Mouse (Mus musculus): Measurements from ENCODE around the gene Wdr76. TPM values are rescaled to one million over a fixed set of nuclear protein-coding genes. Genes with fewer than 3 reads are reported as not detected.

Gene Wdr76
- polyA plus RNA-seq, 1 experiment from 2014 or later = 3.4 TPM

DNA sequence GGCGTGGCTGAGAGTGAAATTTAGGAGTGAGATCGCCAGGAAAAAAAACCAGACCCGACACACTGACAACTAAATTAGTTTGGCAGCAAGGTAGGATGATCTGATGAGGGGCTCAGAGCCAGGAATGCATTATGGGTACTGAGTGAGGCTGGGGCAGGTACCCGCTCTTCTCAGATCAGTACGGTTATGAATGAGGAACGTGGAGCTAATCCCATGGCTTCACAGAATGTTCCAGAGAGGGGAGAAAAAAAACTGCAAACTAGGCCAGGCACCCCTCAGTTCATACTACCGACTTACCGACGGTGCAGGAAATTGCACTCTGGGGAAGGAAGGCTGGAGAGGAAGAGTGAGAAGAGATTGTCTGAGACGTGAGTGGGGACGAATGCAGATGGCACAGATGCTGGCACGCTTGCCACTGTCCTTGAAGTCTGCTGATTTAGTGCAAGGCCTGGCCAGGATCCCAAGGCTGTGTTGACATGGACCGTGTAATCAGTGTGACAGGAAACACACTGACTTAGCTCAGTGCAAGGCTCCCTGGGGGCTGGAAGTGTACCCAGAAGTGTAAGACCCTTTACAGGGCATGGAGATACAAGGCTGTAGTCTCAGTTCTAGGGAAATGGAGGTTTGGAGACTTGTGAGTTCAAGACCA, 77.1 kb downstream of the Wdr76 start:
- 38% methylated on average over 13 of the region's 13 CpGs for WGBS
- Histone ChIP-seq H3K4me3 (replicated peaks) (no peak overlapping the region), H3K4me1 (peaks cover 13% of the 10 kb centered on the region), H3K9ac (replicated peaks) (no peak overlapping the region), H3K9me3 (replicated peaks) (no peaks in the 10 kb centered on the region), H3K27ac (replicated peaks) (no peak overlapping the region; the same call in 1 of the 2 replicates), H3K27me3 (replicated peaks) (no peaks in the 10 kb centered on the region), H3K4me2 (no peak overlapping the region), H3K36me3 (no peaks in the 10 kb centered on the region)
- peak; percentile 79 for ATAC-seq (ENCODE audit: low FRiP score)

DNA sequence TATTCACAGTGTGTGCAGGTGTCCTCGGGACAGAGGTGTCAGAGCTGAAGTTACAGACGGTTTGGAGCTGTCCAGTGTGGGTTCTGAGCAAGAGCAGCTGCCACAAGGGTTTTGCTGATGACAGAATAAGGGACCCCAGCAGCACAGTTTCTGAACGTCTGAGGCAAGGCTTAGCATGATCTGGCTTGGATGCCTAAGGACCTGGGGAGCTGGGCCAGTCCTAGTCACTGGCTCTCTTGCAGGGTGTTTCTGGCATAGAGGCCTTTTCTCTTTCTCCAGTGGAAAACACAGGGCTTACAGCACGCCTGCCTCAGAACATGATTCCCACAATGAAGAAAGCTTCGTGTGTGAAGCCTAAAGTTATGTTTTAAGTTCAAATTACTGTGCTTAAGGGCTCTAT, 78.2 kb downstream of the Wdr76 start:
- Histone ChIP-seq H3K9ac (replicated peaks) (no peak overlapping the region), H3K4me2 (no peak overlapping the region), H3K27me3 (replicated peaks) (no peaks in the 10 kb centered on the region), H3K9me3 (replicated peaks) (no peaks in the 10 kb centered on the region), H3K27ac (replicated peaks) (no peak overlapping the region), H3K4me3 (replicated peaks) (no peak overlapping the region), H3K4me1 (peaks cover 18% of the 10 kb centered on the region), H3K36me3 (no peaks in the 10 kb centered on the region)
- ATAC-seq (ENCODE audit: low FRiP score) = no peak
- 74% methylated on average over 5 of the region's 5 CpGs for WGBS

DNA sequence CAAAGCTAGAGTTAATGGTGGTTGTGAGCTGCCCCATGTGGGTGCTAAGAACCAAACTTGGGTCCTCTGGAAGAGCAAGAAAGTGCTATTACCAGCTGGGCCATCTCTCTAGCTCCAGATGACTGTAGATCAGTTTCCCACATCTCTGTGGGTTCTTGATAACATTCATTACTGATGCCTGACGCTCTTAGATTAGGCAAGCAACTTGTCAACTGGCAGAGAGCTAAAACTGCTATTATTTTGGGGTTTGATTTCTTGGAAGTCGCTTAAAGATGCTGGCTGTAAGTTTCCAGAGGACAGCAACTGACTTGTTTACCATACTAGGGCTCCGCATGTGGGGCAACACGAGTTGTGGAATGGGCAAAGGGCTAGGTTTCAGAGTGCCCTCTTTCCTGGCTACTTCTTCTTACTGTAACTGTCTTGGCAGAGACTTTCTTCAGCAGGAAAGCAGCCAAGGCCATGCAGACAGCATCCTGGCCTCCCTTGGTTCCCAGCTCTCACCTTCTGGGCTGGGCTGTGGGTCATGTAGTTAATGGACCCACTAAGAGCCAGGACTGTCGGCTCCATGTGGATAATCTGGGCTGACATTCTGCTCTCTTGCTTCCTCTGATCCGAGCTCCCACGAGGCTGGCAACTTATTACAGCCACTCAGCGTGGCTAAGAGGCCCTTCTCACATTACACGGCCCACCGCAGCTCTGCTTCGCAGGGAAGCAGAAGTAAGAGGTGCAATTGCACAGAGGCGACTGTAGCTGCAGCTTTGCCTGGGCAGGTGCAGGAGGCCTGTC, 81.2 kb downstream of the Wdr76 start:
- H3K9ac ChIP-seq (replicated peaks) = no peak overlapping the region

DNA sequence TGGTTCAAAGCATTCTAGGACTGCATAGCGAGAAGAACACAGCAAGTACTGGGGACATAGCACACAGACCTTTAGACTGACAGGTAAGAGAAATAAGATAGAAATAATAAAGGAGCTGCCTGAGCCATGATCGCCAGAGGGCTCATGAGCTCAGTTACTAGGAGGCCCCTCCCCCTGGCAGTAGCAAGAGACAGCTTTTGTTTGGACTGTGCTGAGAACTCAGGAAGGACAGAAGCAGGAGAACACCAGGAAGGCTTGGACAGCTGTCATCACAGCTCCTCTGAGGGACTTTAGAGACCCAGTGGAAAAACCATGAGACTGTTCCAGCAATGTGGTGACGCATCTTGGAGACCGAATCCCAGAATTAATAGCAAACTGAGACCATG, 81.8 kb downstream of the Wdr76 start:
- no peak overlapping the region for H3K9ac ChIP-seq (replicated peaks)
- H3K4me1 ChIP-seq = peaks cover 16% of the 10 kb centered on the region
- peak overlapping the region; percentile 56 for H3K27ac ChIP-seq (replicated peaks)
- no peak for ATAC-seq (ENCODE audit: low FRiP score)
- H3K4me2 ChIP-seq = no peak overlapping the region
- no peaks in the 10 kb centered on the region for H3K9me3 ChIP-seq (replicated peaks)
- H3K36me3 ChIP-seq = no peaks in the 10 kb centered on the region
- 32% methylated on average over 4 of the region's 4 CpGs for WGBS
- H3K4me3 ChIP-seq (replicated peaks) = no peak overlapping the region
- H3K27me3 ChIP-seq (replicated peaks) = no peaks in the 10 kb centered on the region

More for the DNA sequence above, 81.2 kb downstream of the Wdr76 start:
- Histone ChIP-seq H3K27ac (replicated peaks) (no peak overlapping the region), H3K27me3 (replicated peaks) (no peaks in the 10 kb centered on the region), H3K4me2 (no peak overlapping the region), H3K4me1 (peaks cover 18% of the 10 kb centered on the region), H3K36me3 (no peaks in the 10 kb centered on the region), H3K9me3 (replicated peaks) (no peaks in the 10 kb centered on the region), H3K4me3 (replicated peaks) (no peak overlapping the region)
- ATAC-seq (ENCODE audit: low FRiP score) = no peak
- WGBS = 40% methylated on average over 12 of the region's 12 CpGs

DNA sequence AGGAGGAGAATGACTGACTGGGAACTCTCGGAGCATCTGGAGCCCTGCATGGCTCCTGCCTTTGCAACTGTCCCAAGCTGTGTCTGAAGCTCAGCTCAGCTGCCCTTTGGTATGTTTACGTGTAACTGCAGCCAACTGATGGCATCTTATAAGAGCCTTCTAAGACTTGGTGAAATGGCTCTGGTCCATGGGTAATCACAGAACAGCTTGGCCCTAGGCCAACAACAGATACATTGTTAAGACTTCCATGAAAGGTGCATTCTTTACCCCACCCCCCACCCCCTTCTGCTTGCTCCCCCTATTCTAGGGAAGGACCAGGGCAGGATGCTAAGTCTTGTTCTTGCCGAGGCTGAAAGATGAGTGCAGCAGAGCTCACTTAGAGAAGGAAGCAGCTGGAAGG, 87.6 kb downstream of the Wdr76 start:
- Histone ChIP-seq H3K4me1 (peaks cover 27% of the 10 kb centered on the region), H3K9me3 (replicated peaks) (no peaks in the 10 kb centered on the region), H3K4me3 (replicated peaks) (no peak overlapping the region), H3K27ac (replicated peaks) (no peak overlapping the region), H3K4me2 (no peak overlapping the region), H3K27me3 (replicated peaks) (no peaks in the 10 kb centered on the region), H3K9ac (replicated peaks) (no peak overlapping the region), H3K36me3 (no peaks in the 10 kb centered on the region)
- WGBS = 39% methylated on average over 3 of the region's 3 CpGs
- ATAC-seq (ENCODE audit: low FRiP score) = no peak

Other genes starting within 250 kb of the Wdr76 start
- gene Trp53bp1, start 235.3 kb upstream of the Wdr76 start, polyA plus RNA-seq (2015; fragmentation: Nextera tagmentation; extraction: Ambion mirVana) = 131 and 146 TPM in 2 replicates
- gene Map1a, start 217.1 kb upstream of the Wdr76 start, polyA plus RNA-seq (2015; fragmentation: Nextera tagmentation; extraction: Ambion mirVana) = 32.5 and 38.6 TPM in 2 replicates
- gene Ppip5k1, start 151.3 kb upstream of the Wdr76 start, polyA plus RNA-seq (2015; fragmentation: Nextera tagmentation; extraction: Ambion mirVana) = 20.5 and 22.0 TPM in 2 replicates
- 131 and 149 TPM in 2 replicates for gene Ckmt1, start 149.0 kb upstream of the Wdr76 start, polyA plus RNA-seq (2015; fragmentation: Nextera tagmentation; extraction: Ambion mirVana)
- gene Strc, start 119.6 kb upstream of the Wdr76 start, polyA plus RNA-seq (2015; fragmentation: Nextera tagmentation; extraction: Ambion mirVana) = not detected in 2 replicates
- gene Pdia3, start 92.9 kb upstream of the Wdr76 start, polyA plus RNA-seq (2015; fragmentation: Nextera tagmentation; extraction: Ambion mirVana) = 400 and 471 TPM in 2 replicates
- 3.0 and 5.7 TPM in 2 replicates for gene Catsper2, start 92.9 kb upstream of the Wdr76 start, polyA plus RNA-seq (2015; fragmentation: Nextera tagmentation; extraction: Ambion mirVana)
- gene Ell3, start 62.4 kb upstream of the Wdr76 start, polyA plus RNA-seq (2015; fragmentation: Nextera tagmentation; extraction: Ambion mirVana) = 2.6 and 3.6 TPM in 2 replicates
- 297 and 319 TPM in 2 replicates for gene Serf2, start 57.5 kb upstream of the Wdr76 start, polyA plus RNA-seq (2015; fragmentation: Nextera tagmentation; extraction: Ambion mirVana)
- gene Hypk, start 53.4 kb upstream of the Wdr76 start, polyA plus RNA-seq (2015; fragmentation: Nextera tagmentation; extraction: Ambion mirVana) = 118 and 120 TPM in 2 replicates
- gene Serinc4, start 49.9 kb upstream of the Wdr76 start, polyA plus RNA-seq (2015; fragmentation: Nextera tagmentation; extraction: Ambion mirVana) = 0.63 and 0.92 TPM in 2 replicates
- gene Mfap1b, start 32.7 kb upstream of the Wdr76 start, polyA plus RNA-seq (2015; fragmentation: Nextera tagmentation; extraction: Ambion mirVana) = 67.8 and 71.5 TPM in 2 replicates
- 27.8 and 28.8 TPM in 2 replicates for gene Mfap1a, start 58 bp upstream of the Wdr76 start, polyA plus RNA-seq (2015; fragmentation: Nextera tagmentation; extraction: Ambion mirVana)